Mouse (Mus musculus) embryonic facial prominence, embryonic 12.5 days (tissue): Measurements from ENCODE around the gene Hpcal4. TPM values are rescaled to one million over a fixed set of nuclear protein-coding genes. Genes with fewer than 3 reads are reported as not detected.
"Not testable (repeated sequence)": the region's sequence is repeated elsewhere in the genome, so short reads cannot be mapped to it uniquely, and the experiment has no call there.

Source experiments
- ATAC-seq: fragments of 200-750 bp; cut with Nextera tagmentation; 2 replicates; pipeline ENCODE4 v1.8.0; 2017; ENCODE audit not compliant: insufficient number of reproducible peaks, insufficient read depth, low FRiP score, low TSS enrichment
- H3K27ac ChIP-seq: fragments of 300-500 bp; sonication (generic); 2 replicates; pipeline ENCODE4 v1.5.1; 2016; ENCODE audit warnings: mild to moderate bottlenecking
- H3K27me3 ChIP-seq: fragments of 300-500 bp; sonication (generic); 2 replicates; pipeline ENCODE4 v1.6.1; 2016; ENCODE audit warnings: mild to moderate bottlenecking, moderate library complexity
- H3K36me3 ChIP-seq: fragments of 300-500 bp; sonication (generic); 2 replicates; pipeline ENCODE4 v1.6.1; 2016; ENCODE audit warnings: mild to moderate bottlenecking
- H3K4me1 ChIP-seq: fragments of 300-500 bp; sonication (generic); 2 replicates; pipeline ENCODE4 v1.6.1; 2016
- H3K4me2 ChIP-seq: fragments of 300-500 bp; sonication (generic); replicated peaks from 2 replicates; pipeline ENCODE4 v1.6.1; 2016; ENCODE audit warnings: mild to moderate bottlenecking, moderate library complexity
- H3K4me3 ChIP-seq: fragments of 300-500 bp; sonication (generic); 2 replicates; pipeline ENCODE4 v1.5.1; 2016; ENCODE audit warnings: mild to moderate bottlenecking
- H3K9ac ChIP-seq: fragments of 300-500 bp; sonication (generic); 2 replicates; pipeline ENCODE4 v1.6.1; 2016; ENCODE audit warnings: mild to moderate bottlenecking, moderate library complexity
- H3K9me3 ChIP-seq: fragments of 300-500 bp; sonication (generic); 2 replicates; pipeline ENCODE4 v1.6.1; 2016; ENCODE audit warnings: mild to moderate bottlenecking, moderate library complexity
- WGBS: fragments of 180-500 bp; shearing (Covaris S2); methylation state at CpG from one replicate; pipeline ENCODE4 v1.1.7; 2016; 5-methylcytosine and 5-hydroxymethylcytosine counted together
- polyA plus RNA-seq: library from polyadenylated mRNA; unstranded; fragments of >200 nt; fragmentation: Nextera tagmentation; extraction: Ambion mirVana; gene quantifications from 2 replicates; pipeline ENCODE4 v1.2.1, GENCODE M21; 2016

Gene Hpcal4
- 0.55 and 0.75 TPM in 2 replicates for polyA plus RNA-seq

- H3K36me3 ChIP-seq, result no peaks in the 10 kb centered on the region
- H3K9me3 ChIP-seq, result no peaks in the 10 kb centered on the region
- H3K9ac ChIP-seq, result 0 out of 2 replicates have a peak within 1 kb of the TSS, but pooled peaks have one; percentile 16
- 0 out of 2 replicates have a peak, but pooled peaks have one; percentile 30 for ATAC-seq
- H3K27ac ChIP-seq, result no peak within 1 kb of the TSS
- peaks cover 68% of the 10 kb centered on the region for H3K27me3 ChIP-seq
- WGBS, result 1% methylated on average over 43 of the region's 44 CpGs
- peak within 1 kb of the TSS; percentile 40 for H3K4me3 ChIP-seq
- H3K4me2 ChIP-seq, result peak within 1 kb of the TSS; percentile 67
- peaks cover 3% of the 10 kb centered on the region; the same call in 1 of the 2 replicates for H3K4me1 ChIP-seq
Observed at GRCm38 (mm10) chr4:123182328-123183238, at the start of gene Hpcal4. TSS of gene Hpcal4 (plus strand) at chr4:123183227.

- H3K4me3 ChIP-seq, result no peak overlapping the region
- no peak overlapping the region for H3K27ac ChIP-seq
- no peak overlapping the region for H3K9ac ChIP-seq
- no peak for ATAC-seq
- H3K27me3 ChIP-seq, result no peaks in the 10 kb centered on the region
- WGBS, result 92% methylated on average over 3 of the region's 3 CpGs
- H3K36me3 ChIP-seq, result peaks cover 35% of the 10 kb centered on the region
- peaks cover 12% of the 10 kb centered on the region for H3K4me1 ChIP-seq
- no peak overlapping the region; the same call in 1 of the 2 replicates for H3K4me2 ChIP-seq
- H3K9me3 ChIP-seq, result no peaks in the 10 kb centered on the region
Observed at GRCm38 (mm10) chr4:123137551-123137950, 45.5 kb upstream of the Hpcal4 start.

- H3K9me3 ChIP-seq, result no peaks in the 10 kb centered on the region
- peak within 1 kb of the TSS; percentile 64 for H3K9ac ChIP-seq
- H3K27ac ChIP-seq, result peak within 1 kb of the TSS; percentile 91
- peak within 1 kb of the TSS; percentile 88 for H3K4me2 ChIP-seq
- ATAC-seq, result peak; percentile 93
- H3K27me3 ChIP-seq, result no peaks in the 10 kb centered on the region
- peaks cover 12% of the 10 kb centered on the region for H3K4me1 ChIP-seq
- H3K4me3 ChIP-seq, result peak within 1 kb of the TSS; percentile 59
- under 1% methylated on average over 34 of the region's 34 CpGs for WGBS
- peaks cover 19% of the 10 kb centered on the region for H3K36me3 ChIP-seq
Observed at GRCm38 (mm10) chr4:123139513-123140154, 43.4 kb upstream of the Hpcal4 start, which contains the start of gene Ppie. TSS of gene Ppie (minus strand) at chr4:123139951.

- no peak overlapping the region for H3K27ac ChIP-seq
- 72% methylated on average over 5 of the region's 5 CpGs for WGBS
- H3K9ac ChIP-seq, result no peak overlapping the region
- no peaks in the 10 kb centered on the region for H3K27me3 ChIP-seq
- ATAC-seq, result no peak
- H3K4me2 ChIP-seq, result no peak overlapping the region
- no peak overlapping the region for H3K4me3 ChIP-seq
- H3K4me1 ChIP-seq, result no peaks in the 10 kb centered on the region
- no peaks in the 10 kb centered on the region for H3K36me3 ChIP-seq
- H3K9me3 ChIP-seq, result no peaks in the 10 kb centered on the region
Observed at GRCm38 (mm10) chr4:123147446-123148150, 35.4 kb upstream of the Hpcal4 start.

DNA sequence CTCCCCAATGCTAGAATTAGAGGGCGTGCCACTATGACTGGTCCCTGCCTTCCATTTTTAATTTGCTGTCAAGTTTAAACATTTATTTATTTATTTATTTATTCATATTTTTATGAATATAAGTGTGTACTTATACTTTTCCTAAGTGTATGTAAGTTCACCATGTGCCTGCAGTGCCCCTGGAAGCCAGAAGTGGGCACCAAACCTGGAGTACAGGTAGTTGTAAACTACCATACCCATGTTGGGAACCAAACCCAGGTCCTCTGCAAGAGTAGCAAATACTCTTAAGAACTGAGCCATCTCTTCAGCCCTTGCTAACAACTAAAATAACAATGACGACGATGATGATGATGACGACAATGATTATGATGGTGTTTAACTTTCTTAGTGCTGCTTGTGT lies 31.0 kb upstream of the Hpcal4 start:
- ATAC-seq, result no peak
- Histone ChIP-seq H3K4me2 (no peak overlapping the region), H3K9ac (no peak overlapping the region), H3K9me3 (no peaks in the 10 kb centered on the region), H3K36me3 (no peaks in the 10 kb centered on the region), H3K27ac (no peak overlapping the region), H3K27me3 (0 out of 2 replicates have a peak, but pooled peaks cover 3% of the 10 kb centered on the region), H3K4me1 (no peaks in the 10 kb centered on the region), H3K4me3 (no peak overlapping the region)
- 79% methylated on average over 4 of the region's 4 CpGs for WGBS

GRCm38 (mm10) chr4:123152976-123153375 lies 30.1 kb upstream of the Hpcal4 start:
- Histone ChIP-seq H3K4me3 (no peak overlapping the region), H3K36me3 (no peaks in the 10 kb centered on the region), H3K4me2 (no peak overlapping the region), H3K27me3 (0 out of 2 replicates have a peak, but pooled peaks cover 3% of the 10 kb centered on the region), H3K27ac (no peak overlapping the region), H3K9ac (no peak overlapping the region), H3K9me3 (no peaks in the 10 kb centered on the region), H3K4me1 (no peaks in the 10 kb centered on the region)
- WGBS, result 57% methylated on average over 5 of the region's 5 CpGs
- ATAC-seq, result no peak

DNA sequence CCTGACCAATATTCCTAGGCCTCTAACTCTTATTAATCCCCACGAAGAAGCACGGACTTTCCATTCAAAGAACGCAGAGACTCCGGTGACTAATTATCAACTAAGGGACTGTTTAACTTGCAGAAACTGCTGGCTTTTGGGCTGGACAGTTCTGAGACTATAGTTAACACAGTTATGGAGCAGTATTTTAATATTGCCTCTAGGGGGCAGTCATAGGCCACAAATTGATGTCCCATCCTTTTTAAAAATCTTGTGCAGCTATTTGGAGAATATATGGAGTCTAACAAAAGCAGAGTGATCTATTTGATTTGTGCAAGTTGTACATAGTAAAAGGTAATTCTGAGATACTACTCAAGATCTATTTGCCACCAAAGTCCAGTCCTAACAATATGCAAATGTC lies 28.0 kb upstream of the Hpcal4 start:
- 24% methylated on average over 4 of the region's 4 CpGs for WGBS
- H3K27me3 ChIP-seq, result 0 out of 2 replicates have a peak, but pooled peaks cover 3% of the 10 kb centered on the region
- H3K36me3 ChIP-seq, result no peaks in the 10 kb centered on the region
- H3K9ac ChIP-seq, result no peak overlapping the region
- no peak overlapping the region for H3K4me3 ChIP-seq
- H3K4me2 ChIP-seq, result no peak overlapping the region
- no peak overlapping the region for H3K27ac ChIP-seq
- no peaks in the 10 kb centered on the region for H3K4me1 ChIP-seq
- no peak for ATAC-seq
- H3K9me3 ChIP-seq, result no peaks in the 10 kb centered on the region

DNA sequence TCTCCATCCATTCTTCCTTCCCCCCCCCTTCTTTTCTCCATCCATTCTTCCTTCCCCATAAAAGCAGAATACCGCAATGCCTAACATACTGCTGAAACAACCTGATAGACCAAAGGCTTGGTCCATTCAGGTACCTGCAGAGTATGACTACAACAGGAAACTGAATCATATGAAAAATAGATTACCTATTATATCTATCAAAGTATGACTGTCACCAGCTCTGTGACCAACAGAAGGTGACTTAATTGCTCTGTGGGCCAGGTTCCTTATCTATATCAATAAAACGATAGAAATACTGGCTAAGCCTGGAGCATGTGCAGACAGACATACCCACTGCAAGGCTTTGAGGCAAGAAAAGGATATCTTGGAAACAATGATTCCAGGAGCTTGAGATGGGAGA lies 27.6 kb upstream of the Hpcal4 start:
- Histone ChIP-seq H3K36me3 (no peaks in the 10 kb centered on the region), H3K27ac (no peak overlapping the region), H3K9me3 (no peaks in the 10 kb centered on the region), H3K4me2 (no peak overlapping the region), H3K4me3 (no peak overlapping the region), H3K9ac (no peak overlapping the region), H3K4me1 (no peaks in the 10 kb centered on the region), H3K27me3 (0 out of 2 replicates have a peak, but pooled peaks cover 3% of the 10 kb centered on the region)
- 65% methylated on average over 2 of the region's 2 CpGs for WGBS
- no peak for ATAC-seq

GRCm38 (mm10) chr4:123155840-123156239 lies 27.2 kb upstream of the Hpcal4 start:
- no peak overlapping the region for H3K9ac ChIP-seq
- H3K27me3 ChIP-seq, result 0 out of 2 replicates have a peak, but pooled peaks cover 3% of the 10 kb centered on the region
- ATAC-seq, result no peak
- H3K4me1 ChIP-seq, result no peaks in the 10 kb centered on the region
- H3K36me3 ChIP-seq, result no peaks in the 10 kb centered on the region
- H3K27ac ChIP-seq, result no peak overlapping the region
- no peak overlapping the region for H3K4me3 ChIP-seq
- H3K9me3 ChIP-seq, result no peaks in the 10 kb centered on the region
- H3K4me2 ChIP-seq, result no peak overlapping the region

GRCm38 (mm10) chr4:123160571-123160970 lies 22.5 kb upstream of the Hpcal4 start:
- H3K4me2 ChIP-seq, result no peak overlapping the region
- H3K27me3 ChIP-seq, result peaks cover 8% of the 10 kb centered on the region; the same call in 1 of the 2 replicates
- H3K9me3 ChIP-seq, result no peaks in the 10 kb centered on the region
- no peak overlapping the region for H3K27ac ChIP-seq
- 76% methylated on average over 6 of the region's 6 CpGs for WGBS
- no peak overlapping the region for H3K4me3 ChIP-seq
- ATAC-seq, result no peak
- H3K4me1 ChIP-seq, result no peaks in the 10 kb centered on the region; the same call in 1 of the 2 replicates
- no peaks in the 10 kb centered on the region for H3K36me3 ChIP-seq
- H3K9ac ChIP-seq, result no peak overlapping the region

DNA sequence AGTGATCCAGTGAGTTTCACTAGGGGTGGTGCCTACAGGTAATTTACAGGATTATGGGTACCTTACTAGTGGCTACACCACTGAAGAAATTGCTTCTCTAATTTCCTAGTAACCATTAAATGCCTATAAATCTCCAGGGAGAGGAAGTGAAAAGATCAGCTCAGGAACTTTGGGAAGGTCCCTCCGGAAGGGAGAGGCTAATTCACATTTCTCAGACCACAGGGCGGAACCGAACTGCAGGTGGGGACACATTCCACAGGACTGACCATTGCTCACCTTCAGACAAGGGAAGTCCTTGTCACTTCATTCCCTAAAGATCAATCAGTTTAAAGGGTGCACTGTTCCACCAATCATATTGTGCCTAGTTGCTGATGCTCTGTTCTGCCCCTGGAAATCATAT lies 21.8 kb upstream of the Hpcal4 start:
- H3K9ac ChIP-seq, H3K4me3 ChIP-seq, H3K4me1 ChIP-seq, H3K4me2 ChIP-seq, H3K9me3 ChIP-seq, H3K27ac ChIP-seq, H3K36me3 ChIP-seq, ATAC-seq, H3K27me3 ChIP-seq: not testable (repeated sequence)
- WGBS, result 72% methylated on average over 3 of the region's 3 CpGs
